Mouse (Mus musculus) cerebellum, postnatal 14 days (tissue): Measurements from ENCODE around the gene Unc5c.

Experiments used
- DNase-seq, 2 experiments: peaks; one replicate each; pipeline ENCODE4 v3.0.0; 2021; ENCODE audit warnings: mixed read lengths in 2 of 2

Unc5c gene

GRCm38 (mm10) chr3:141819331-141819941 lies 354.4 kb downstream of the Unc5c start:
- DNase-seq = peak in 1 of 2 experiments; percentile 35

- DNase-seq = peak; percentile 32 to 40
Observed at GRCm38 (mm10) chr3:141828301-141828700, 363.3 kb downstream of the Unc5c start.

GRCm38 (mm10) chr3:141831135-141831534 lies 366.1 kb downstream of the Unc5c start:
- DNase-seq = peak; percentile 86 to 89

GRCm38 (mm10) chr3:141838864-141839263 lies 373.8 kb downstream of the Unc5c start:
- peak; percentile 65 to 68 for DNase-seq

GRCm38 (mm10) chr3:141849206-141849605 lies 384.2 kb downstream of the Unc5c start:
- DNase-seq = no peak

- DNase-seq = no peak
Observed at GRCm38 (mm10) chr3:141850141-141850540, 385.1 kb downstream of the Unc5c start.

- DNase-seq = no peak
Observed at GRCm38 (mm10) chr3:141854339-141854738, 389.3 kb downstream of the Unc5c start.

- no peak for DNase-seq
Observed at GRCm38 (mm10) chr3:141857123-141857522, 392.1 kb downstream of the Unc5c start.

- DNase-seq = peak; percentile 70 to 73
Observed at GRCm38 (mm10) chr3:141862816-141863461, 397.9 kb downstream of the Unc5c start.

GRCm38 (mm10) chr3:141871805-141872204 lies 406.8 kb downstream of the Unc5c start:
- DNase-seq = no peak

GRCm38 (mm10) chr3:141872337-141873042 lies 407.5 kb downstream of the Unc5c start:
- no peak for DNase-seq

GRCm38 (mm10) chr3:141882496-141882895 lies 417.5 kb downstream of the Unc5c start:
- no peak for DNase-seq

GRCm38 (mm10) chr3:141884190-141884589 lies 419.2 kb downstream of the Unc5c start:
- no peak for DNase-seq
